Mouse (Mus musculus): ENCODE measurements around the gene Rdh8. TPM values are rescaled to one million over a fixed set of nuclear protein-coding genes. Genes with fewer than 3 reads are reported as not detected.
"Not testable (repeated sequence)": the region's sequence is repeated elsewhere in the genome, so short reads cannot be mapped to it uniquely, and the experiment has no call there.

Gene Rdh8
- polyA plus RNA-seq, 1 experiment from 2014 or later = not detected

GRCm38 (mm10) chr9:20812537-20813271 lies 5.6 kb upstream of the Rdh8 start:
- no peaks in the 10 kb centered on the region for H3K9me3 ChIP-seq
- peaks cover 27% of the 10 kb centered on the region for H3K27me3 ChIP-seq
- 0 out of 2 replicates have a peak overlapping the region, but pooled peaks have one; percentile 8 for H3K4me2 ChIP-seq
- no peak overlapping the region for H3K4me3 ChIP-seq
- H3K4me1 ChIP-seq (replicated peaks) = peaks cover 13% of the 10 kb centered on the region
- H3K9ac ChIP-seq = no peak overlapping the region
- 0 out of 2 replicates have a peak, but pooled peaks have one; percentile 34 for ATAC-seq (ENCODE audit: low FRiP score)
- no peaks in the 10 kb centered on the region for H3K36me3 ChIP-seq
- WGBS = 13% methylated on average over 19 of the region's 19 CpGs
- H3K27ac ChIP-seq = no peak overlapping the region

GRCm38 (mm10) chr9:20814521-20815272 lies 3.6 kb upstream of the Rdh8 start, which contains the start of gene Col5a3:
Col5a3 (minus strand) TSS chr9:20815067.
- Histone ChIP-seq H3K4me1 (replicated peaks) (peaks cover 13% of the 10 kb centered on the region), H3K27me3 (peaks cover 27% of the 10 kb centered on the region), H3K9me3 (no peaks in the 10 kb centered on the region), H3K36me3 (no peaks in the 10 kb centered on the region), H3K4me3 (peak within 1 kb of the TSS; percentile 19), H3K4me2 (peak within 1 kb of the TSS; percentile 53), H3K9ac (peak within 1 kb of the TSS; percentile 56), H3K27ac (no peak within 1 kb of the TSS)
- peak; percentile 52; the same call in 1 of the 2 replicates for ATAC-seq (ENCODE audit: low FRiP score)
- WGBS = 6% methylated on average over 25 of the region's 29 CpGs

- 69% methylated on average over 5 of the region's 5 CpGs for WGBS
- ATAC-seq (ENCODE audit: low FRiP score) = no peak
Observed at GRCm38 (mm10) chr9:20820001-20820400, 1.7 kb downstream of the Rdh8 start.

GRCm38 (mm10) chr9:20822821-20823220 lies 4.5 kb downstream of the Rdh8 start:
- Histone ChIP-seq H3K4me1 (replicated peaks) (no peaks in the 10 kb centered on the region), H3K9ac (no peak overlapping the region), H3K27me3 (no peaks in the 10 kb centered on the region), H3K4me2 (no peak overlapping the region), H3K36me3 (no peaks in the 10 kb centered on the region), H3K27ac (no peak overlapping the region), H3K9me3 (no peaks in the 10 kb centered on the region), H3K4me3 (no peak overlapping the region)
- ATAC-seq (ENCODE audit: low FRiP score) = no peak
- WGBS = 92% methylated on average over 3 of the region's 3 CpGs

More at GRCm38 (mm10) chr9:20820001-20820400, 1.7 kb downstream of the Rdh8 start:
- Histone ChIP-seq H3K9me3 (no peaks in the 10 kb centered on the region), H3K4me1 (replicated peaks) (peaks cover 2% of the 10 kb centered on the region), H3K4me2 (no peak overlapping the region), H3K27me3 (peaks cover 9% of the 10 kb centered on the region; the same call in 1 of the 2 replicates), H3K9ac (no peak overlapping the region), H3K36me3 (no peaks in the 10 kb centered on the region), H3K4me3 (no peak overlapping the region), H3K27ac (no peak overlapping the region)

GRCm38 (mm10) chr9:20825781-20826180 lies 7.5 kb downstream of the Rdh8 start:
- H3K36me3 ChIP-seq = no peaks in the 10 kb centered on the region
- no peak overlapping the region for H3K4me2 ChIP-seq
- H3K4me1 ChIP-seq (replicated peaks) = peaks cover 5% of the 10 kb centered on the region
- H3K9ac ChIP-seq = no peak overlapping the region
- H3K9me3 ChIP-seq = no peaks in the 10 kb centered on the region
- WGBS = 77% methylated on average over 5 of the region's 5 CpGs
- no peak for ATAC-seq (ENCODE audit: low FRiP score)
- no peak overlapping the region for H3K27ac ChIP-seq
- peaks cover 12% of the 10 kb centered on the region; the same call in 1 of the 2 replicates for H3K27me3 ChIP-seq
- H3K4me3 ChIP-seq = no peak overlapping the region

GRCm38 (mm10) chr9:20828127-20828526 lies 9.8 kb downstream of the Rdh8 start:
- 89% methylated on average over 1 of the region's 1 CpGs for WGBS
- no peak for ATAC-seq (ENCODE audit: low FRiP score)

GRCm38 (mm10) chr9:20830901-20831643 lies 12.8 kb downstream of the Rdh8 start:
- H3K9ac ChIP-seq = peak overlapping the region; percentile 30; the same call in 1 of the 2 replicates
- 15% methylated on average over 19 of the region's 19 CpGs for WGBS
- peaks cover 26% of the 10 kb centered on the region for H3K27me3 ChIP-seq
- H3K9me3 ChIP-seq = no peaks in the 10 kb centered on the region
- no peaks in the 10 kb centered on the region for H3K36me3 ChIP-seq
- H3K4me2 ChIP-seq = peak overlapping the region; percentile 36
- H3K4me3 ChIP-seq = no peak overlapping the region
- H3K4me1 ChIP-seq (replicated peaks) = peaks cover 7% of the 10 kb centered on the region
- H3K27ac ChIP-seq = no peak overlapping the region
- ATAC-seq (ENCODE audit: low FRiP score) = peak; percentile 89

More at GRCm38 (mm10) chr9:20828127-20828526, 9.8 kb downstream of the Rdh8 start:
- Histone ChIP-seq H3K4me2 (no peak overlapping the region), H3K9me3 (no peaks in the 10 kb centered on the region), H3K9ac (no peak overlapping the region), H3K27me3 (peaks cover 20% of the 10 kb centered on the region), H3K4me1 (replicated peaks) (peaks cover 7% of the 10 kb centered on the region), H3K27ac (no peak overlapping the region), H3K4me3 (no peak overlapping the region), H3K36me3 (no peaks in the 10 kb centered on the region)

GRCm38 (mm10) chr9:20834881-20835280 lies 16.6 kb downstream of the Rdh8 start:
- H3K4me3 ChIP-seq = no peak overlapping the region
- peaks cover 20% of the 10 kb centered on the region; the same call in 1 of the 2 replicates for H3K27me3 ChIP-seq
- H3K4me2 ChIP-seq = no peak overlapping the region
- H3K27ac ChIP-seq = no peak overlapping the region
- no peaks in the 10 kb centered on the region for H3K9me3 ChIP-seq
- no peak for ATAC-seq (ENCODE audit: low FRiP score)
- WGBS = 78% methylated on average over 1 of the region's 1 CpGs
- H3K4me1 ChIP-seq (replicated peaks) = peaks cover 7% of the 10 kb centered on the region
- H3K36me3 ChIP-seq = no peaks in the 10 kb centered on the region
- no peak overlapping the region for H3K9ac ChIP-seq

GRCm38 (mm10) chr9:20835431-20835954 lies 17.2 kb downstream of the Rdh8 start:
- not testable (repeated sequence) for H3K9me3 ChIP-seq; H3K36me3 ChIP-seq; H3K4me3 ChIP-seq; H3K9ac ChIP-seq; H3K27ac ChIP-seq; ATAC-seq (ENCODE audit: low FRiP score); H3K4me1 ChIP-seq (replicated peaks); H3K4me2 ChIP-seq
- 91% methylated on average over 11 of the region's 11 CpGs for WGBS
- peaks cover 15% of the 10 kb centered on the region; the same call in 1 of the 2 replicates for H3K27me3 ChIP-seq

GRCm38 (mm10) chr9:20837184-20837947 lies 19.1 kb downstream of the Rdh8 start:
- Histone ChIP-seq H3K4me3 (no peak overlapping the region), H3K4me2 (no peak overlapping the region), H3K9ac (no peak overlapping the region), H3K27me3 (peaks cover 16% of the 10 kb centered on the region; the same call in 1 of the 2 replicates), H3K9me3 (no peaks in the 10 kb centered on the region), H3K36me3 (no peaks in the 10 kb centered on the region), H3K27ac (no peak overlapping the region), H3K4me1 (replicated peaks) (no peaks in the 10 kb centered on the region)
- no peak for ATAC-seq (ENCODE audit: low FRiP score)
- 86% methylated on average over 9 of the region's 9 CpGs for WGBS

GRCm38 (mm10) chr9:20838931-20839330 lies 20.6 kb downstream of the Rdh8 start:
- WGBS = 49% methylated on average over 6 of the region's 6 CpGs
- no peaks in the 10 kb centered on the region for H3K4me1 ChIP-seq (replicated peaks)
- no peak overlapping the region for H3K27ac ChIP-seq
- H3K9me3 ChIP-seq = no peaks in the 10 kb centered on the region
- no peak for ATAC-seq (ENCODE audit: low FRiP score)
- H3K36me3 ChIP-seq = no peaks in the 10 kb centered on the region
- H3K27me3 ChIP-seq = 0 out of 2 replicates have a peak, but pooled peaks cover 7% of the 10 kb centered on the region
- no peak overlapping the region for H3K9ac ChIP-seq
- H3K4me2 ChIP-seq = no peak overlapping the region
- no peak overlapping the region for H3K4me3 ChIP-seq

Data from hindbrain, embryonic 13.5 days (tissue).